Mouse (Mus musculus) midbrain, embryonic 12.5 days (tissue): ENCODE measurements at regions not wholly inside any gene's neighbourhood (a gene's known extent, or its start where the extent isn't known, plus 50 kb on each side); places are given as distances from the start of the nearest gene placed in this dataset.
"Not testable (repeated sequence)": the region's sequence is repeated elsewhere in the genome, so short reads cannot be mapped to it uniquely, and the experiment has no call there.

Experiments used
- ATAC-seq: fragments of 200-750 bp; cut with Nextera tagmentation; 2 replicates; pipeline ENCODE4 v1.8.0; 2017; ENCODE audit warnings: low read depth, moderate TSS enrichment, moderate library complexity; ENCODE audit not compliant: low FRiP score
- H3K27ac ChIP-seq: fragments of 300-500 bp; sonication (generic); replicated peaks from 2 replicates; pipeline ENCODE4 v1.5.1; 2016; ENCODE audit warnings: mild to moderate bottlenecking
- H3K27me3 ChIP-seq: fragments of 300-500 bp; sonication (generic); 2 replicates; pipeline ENCODE4 v1.6.1; 2016; ENCODE audit warnings: mild to moderate bottlenecking
- H3K36me3 ChIP-seq: fragments of 300-500 bp; sonication (generic); 2 replicates; pipeline ENCODE4 v1.6.1; 2016
- H3K4me1 ChIP-seq: fragments of 300-500 bp; sonication (generic); 2 replicates; pipeline ENCODE4 v1.6.1; 2016
- H3K4me2 ChIP-seq: fragments of 300-500 bp; sonication (generic); replicated peaks from 2 replicates; pipeline ENCODE4 v1.6.1; 2016; ENCODE audit warnings: mild to moderate bottlenecking, moderate library complexity
- H3K4me3 ChIP-seq: fragments of 300-500 bp; sonication (generic); 2 replicates; pipeline ENCODE4 v1.5.1; 2016; ENCODE audit warnings: mild to moderate bottlenecking
- H3K9ac ChIP-seq: fragments of 300-500 bp; sonication (generic); replicated peaks from 2 replicates; pipeline ENCODE4 v1.6.1; 2016; ENCODE audit warnings: mild to moderate bottlenecking, moderate library complexity
- H3K9me3 ChIP-seq: fragments of 300-500 bp; sonication (generic); 2 replicates; pipeline ENCODE4 v1.6.1; 2016; ENCODE audit warnings: mild to moderate bottlenecking
- WGBS: fragments of 180-500 bp; shearing (Covaris S2); methylation state at CpG from one replicate; pipeline ENCODE4 v1.1.7; 2016; 5-methylcytosine and 5-hydroxymethylcytosine counted together

DNA sequence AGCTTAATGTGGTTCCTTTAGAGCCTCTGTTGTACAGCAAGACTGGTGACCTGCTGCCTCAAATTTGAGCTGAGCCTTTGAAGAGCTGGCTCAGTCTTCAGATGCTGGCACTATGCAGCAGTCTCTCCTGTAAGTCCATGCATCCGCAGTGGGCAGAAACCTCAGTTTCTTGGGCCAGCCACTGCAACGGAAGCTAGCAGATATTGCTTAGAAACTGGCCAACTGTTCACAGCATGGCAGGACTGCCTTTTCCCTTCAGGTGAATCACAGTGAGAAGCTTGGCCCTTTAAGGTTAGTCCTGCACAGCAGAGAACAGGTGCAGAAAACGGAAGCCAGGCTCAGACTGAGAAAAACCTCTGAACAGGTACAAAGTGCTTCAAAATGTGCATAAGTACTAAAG is 1976.8 kb upstream of the G6pd2 start:
- no peak for ATAC-seq
- 89% methylated on average over 3 of the region's 3 CpGs for WGBS
- no peak overlapping the region for H3K4me2 ChIP-seq

DNA sequence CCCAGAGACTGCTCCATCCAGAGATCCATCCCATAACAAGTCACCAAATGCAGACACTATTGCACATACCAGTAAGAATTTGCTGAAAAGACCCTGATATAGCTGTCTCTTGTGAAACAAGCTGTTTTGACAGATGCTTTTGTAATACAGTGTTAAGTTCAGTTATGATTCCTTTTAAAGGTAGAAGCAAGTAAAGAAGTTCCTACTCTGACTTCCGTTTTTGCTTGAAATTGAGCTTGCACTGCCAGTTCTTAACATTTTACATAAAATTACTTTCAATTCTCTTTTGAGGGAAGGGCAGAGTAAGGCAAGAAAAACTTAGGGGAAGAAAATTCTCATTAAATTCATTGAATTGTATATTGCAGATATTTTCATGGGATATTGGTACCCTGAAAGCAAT is 1962.9 kb upstream of the G6pd2 start:
- no peak overlapping the region for H3K9ac ChIP-seq
- no peaks in the 10 kb centered on the region for H3K36me3 ChIP-seq
- no peaks in the 10 kb centered on the region for H3K27me3 ChIP-seq
- no peak overlapping the region for H3K27ac ChIP-seq
- no peak overlapping the region for H3K4me3 ChIP-seq
- no peaks in the 10 kb centered on the region for H3K4me1 ChIP-seq
- H3K4me2 ChIP-seq, result no peak overlapping the region
- 93% methylated on average over 1 of the region's 1 CpGs for WGBS
- ATAC-seq, result no peak
- no peaks in the 10 kb centered on the region for H3K9me3 ChIP-seq

More for the DNA sequence above, 1976.8 kb upstream of the G6pd2 start:
- H3K4me1 ChIP-seq, result no peaks in the 10 kb centered on the region
- H3K27ac ChIP-seq, result no peak overlapping the region
- H3K27me3 ChIP-seq, result no peaks in the 10 kb centered on the region
- H3K9ac ChIP-seq, result no peak overlapping the region
- H3K4me3 ChIP-seq, result no peak overlapping the region
- no peaks in the 10 kb centered on the region for H3K36me3 ChIP-seq
- no peaks in the 10 kb centered on the region for H3K9me3 ChIP-seq

DNA sequence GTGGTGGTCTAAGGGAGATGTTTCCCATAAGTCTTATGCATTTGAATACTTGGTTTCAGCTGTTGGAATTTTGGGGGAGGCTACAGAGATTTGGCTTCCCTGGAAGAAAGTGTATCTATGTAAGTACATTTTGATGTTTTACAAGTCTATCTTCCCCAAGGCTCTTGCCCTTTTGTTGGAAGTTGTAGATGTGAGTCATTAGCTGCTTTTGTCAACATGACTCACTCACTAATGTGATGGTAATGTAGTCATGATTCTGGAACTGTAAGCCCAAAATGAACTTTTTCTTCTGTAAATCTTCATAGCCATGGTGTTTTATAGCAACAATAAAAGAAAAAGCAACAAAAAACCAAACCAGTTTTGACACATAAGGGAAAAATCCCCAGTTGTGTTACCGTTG is 1961.0 kb upstream of the G6pd2 start:
- 89% methylated on average over 1 of the region's 1 CpGs for WGBS
- no peak overlapping the region for H3K4me2 ChIP-seq
- no peak for ATAC-seq

DNA sequence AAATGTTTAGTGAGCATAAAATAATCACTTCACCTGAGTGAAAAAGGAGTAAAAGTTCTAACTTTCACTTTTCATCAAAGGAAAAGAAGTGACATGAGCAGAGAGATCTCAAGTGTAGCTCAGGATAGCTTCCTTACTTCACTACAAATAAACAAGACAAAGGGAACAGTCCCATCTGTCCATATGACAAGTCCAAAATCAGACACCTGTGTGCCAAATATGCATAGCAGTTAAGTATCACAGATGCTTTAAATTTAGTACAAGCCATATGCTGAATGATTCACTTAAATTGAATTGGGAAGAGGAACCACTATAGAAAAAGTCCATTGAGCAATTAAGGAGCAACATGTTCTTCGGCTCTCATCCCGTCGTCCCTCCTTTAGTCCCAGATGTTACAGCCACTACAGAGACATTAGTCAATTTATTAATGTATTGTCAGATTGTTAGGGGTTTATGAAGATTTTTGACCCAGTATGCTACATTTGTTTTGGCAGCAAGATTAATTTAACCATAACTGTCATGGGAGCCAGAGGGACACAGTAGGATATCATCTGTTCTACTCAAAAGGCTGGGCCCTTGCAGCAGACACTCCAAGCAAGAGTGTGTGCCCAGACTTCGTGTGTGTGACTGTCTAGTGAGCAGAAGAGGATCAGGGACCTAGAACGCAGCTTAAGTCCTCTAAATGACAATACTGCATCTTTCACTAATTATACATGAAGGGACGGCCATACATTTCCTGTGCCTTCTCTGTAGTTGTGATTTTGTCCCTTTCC is 1914.5 kb upstream of the G6pd2 start:
- Histone ChIP-seq H3K27ac (no peak overlapping the region), H3K4me1 (no peaks in the 10 kb centered on the region), H3K27me3 (no peaks in the 10 kb centered on the region), H3K4me3 (no peak overlapping the region), H3K4me2 (no peak overlapping the region), H3K9ac (no peak overlapping the region), H3K9me3 (no peaks in the 10 kb centered on the region), H3K36me3 (no peaks in the 10 kb centered on the region)
- no peak for ATAC-seq
- 80% methylated on average over 6 of the region's 6 CpGs for WGBS

More for the DNA sequence above, 1961.0 kb upstream of the G6pd2 start:
- no peak overlapping the region for H3K4me3 ChIP-seq
- no peak overlapping the region for H3K27ac ChIP-seq
- H3K27me3 ChIP-seq, result no peaks in the 10 kb centered on the region
- H3K36me3 ChIP-seq, result no peaks in the 10 kb centered on the region
- H3K9me3 ChIP-seq, result no peaks in the 10 kb centered on the region
- no peaks in the 10 kb centered on the region for H3K4me1 ChIP-seq
- no peak overlapping the region for H3K9ac ChIP-seq

DNA sequence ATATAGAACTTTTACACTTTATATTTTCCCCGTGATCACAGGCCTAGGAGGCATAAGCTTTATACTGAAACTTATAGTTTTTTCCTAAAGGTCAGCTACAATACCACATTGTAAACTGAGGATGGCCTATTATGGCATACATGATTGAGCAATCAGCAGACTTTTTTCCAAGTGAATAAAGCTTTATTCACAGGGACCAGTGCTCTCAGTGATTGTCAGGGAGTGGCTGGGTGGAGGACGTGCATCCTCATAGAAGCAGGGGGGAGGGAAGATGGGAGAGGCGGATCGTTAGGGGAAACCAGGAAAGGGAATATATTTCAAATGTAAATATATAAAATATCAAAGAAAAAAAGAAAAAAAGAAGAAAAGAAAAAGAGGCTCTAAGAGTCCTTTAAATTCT is 1886.7 kb upstream of the G6pd2 start:
- H3K4me3 ChIP-seq, result no peak overlapping the region
- WGBS, result 73% methylated on average over 4 of the region's 4 CpGs
- no peaks in the 10 kb centered on the region for H3K4me1 ChIP-seq
- H3K27ac ChIP-seq, result no peak overlapping the region
- no peaks in the 10 kb centered on the region for H3K9me3 ChIP-seq
- no peak overlapping the region for H3K9ac ChIP-seq
- no peak for ATAC-seq
- no peaks in the 10 kb centered on the region for H3K36me3 ChIP-seq
- H3K27me3 ChIP-seq, result no peaks in the 10 kb centered on the region
- no peak overlapping the region for H3K4me2 ChIP-seq

DNA sequence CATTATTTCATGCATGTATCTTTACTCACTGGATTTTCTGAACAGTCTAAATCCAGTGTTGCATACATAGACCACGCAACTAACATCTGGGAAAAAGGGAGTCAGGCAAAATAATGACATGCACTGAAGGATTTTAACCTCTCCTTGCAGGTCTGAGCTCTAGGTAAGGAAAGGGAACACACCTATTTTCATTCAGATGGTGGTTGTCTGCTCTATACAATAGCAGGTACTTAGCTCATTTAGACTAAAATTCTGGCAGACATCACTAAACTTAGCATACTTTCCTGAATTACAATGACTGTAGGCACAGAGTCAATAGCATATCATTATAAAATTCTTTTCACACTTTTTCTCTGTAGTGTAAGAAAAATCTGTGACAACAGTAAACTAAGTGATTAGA is 1867.8 kb upstream of the G6pd2 start:
- no peaks in the 10 kb centered on the region for H3K27me3 ChIP-seq
- H3K4me1 ChIP-seq, result no peaks in the 10 kb centered on the region

DNA sequence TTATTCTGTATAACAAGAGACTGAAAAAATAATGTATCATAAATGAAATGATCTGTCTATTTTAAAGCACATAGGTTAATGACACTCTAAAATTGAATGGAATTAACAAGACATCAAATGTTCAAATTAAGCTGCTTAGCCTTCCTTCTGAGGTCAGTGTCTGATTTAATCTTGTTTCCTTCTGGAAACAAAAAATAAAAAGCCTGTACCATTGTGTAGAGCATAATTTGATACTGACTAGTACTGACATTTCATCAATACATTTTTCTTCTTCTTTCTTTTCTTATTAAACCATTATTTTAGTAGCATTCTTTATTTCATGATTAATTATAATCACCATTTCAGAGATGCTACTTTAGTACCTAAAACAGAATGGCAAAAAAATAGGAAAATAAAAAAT is 1862.9 kb upstream of the G6pd2 start:
- H3K27me3 ChIP-seq, result no peaks in the 10 kb centered on the region
- no peak overlapping the region for H3K4me2 ChIP-seq
- H3K9ac ChIP-seq, result no peak overlapping the region
- H3K4me3 ChIP-seq, result no peak overlapping the region
- H3K4me1 ChIP-seq, result no peaks in the 10 kb centered on the region
- no peak overlapping the region for H3K27ac ChIP-seq
- no peaks in the 10 kb centered on the region for H3K36me3 ChIP-seq
- no peaks in the 10 kb centered on the region for H3K9me3 ChIP-seq
- no peak for ATAC-seq

More for the DNA sequence above, 1867.8 kb upstream of the G6pd2 start:
- H3K27ac ChIP-seq, result no peak overlapping the region
- H3K9me3 ChIP-seq, result no peaks in the 10 kb centered on the region
- WGBS, result 83% methylated on average over 1 of the region's 1 CpGs
- no peak overlapping the region for H3K4me2 ChIP-seq
- H3K9ac ChIP-seq, result no peak overlapping the region
- no peak overlapping the region for H3K4me3 ChIP-seq
- no peak for ATAC-seq
- no peaks in the 10 kb centered on the region for H3K36me3 ChIP-seq

DNA sequence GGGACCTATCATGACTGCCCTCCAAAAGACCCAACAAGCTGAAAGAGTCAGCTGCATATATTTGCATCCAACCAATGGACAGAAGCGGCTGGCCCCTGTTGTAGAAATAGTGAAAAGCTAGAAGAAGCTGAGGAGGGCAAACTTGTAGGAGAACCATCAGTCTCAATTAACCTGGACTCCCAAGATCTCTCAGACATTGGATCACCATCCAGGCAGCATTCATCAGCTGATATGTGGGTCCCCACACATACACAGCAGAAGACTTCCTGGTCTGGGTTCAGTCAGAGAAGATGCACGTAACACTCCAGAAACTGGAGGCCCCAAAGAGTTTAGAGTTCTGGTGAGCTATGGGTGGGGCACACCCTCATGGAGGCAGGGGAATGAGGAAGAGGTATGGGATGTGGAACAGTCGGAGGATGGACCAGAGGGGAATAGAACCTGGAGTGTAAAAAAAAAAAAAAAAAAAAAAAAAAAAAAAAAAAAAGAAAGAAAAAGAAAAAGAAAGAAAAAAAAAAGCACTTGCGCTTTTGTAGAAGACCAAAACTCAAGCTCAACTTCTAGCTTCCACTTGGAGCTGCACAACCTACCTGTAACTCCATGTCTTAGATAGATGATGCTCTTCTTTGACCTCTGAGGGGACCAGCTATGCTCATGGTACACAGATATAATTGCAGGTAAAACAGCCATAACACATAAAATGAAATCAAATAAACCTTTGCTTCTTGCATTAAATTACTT is 1860.6 kb upstream of the G6pd2 start:
- no peak overlapping the region for H3K4me3 ChIP-seq
- 88% methylated on average over 4 of the region's 4 CpGs for WGBS
- no peak for ATAC-seq
- H3K36me3 ChIP-seq, result no peaks in the 10 kb centered on the region
- H3K9me3 ChIP-seq, result no peaks in the 10 kb centered on the region
- no peak overlapping the region for H3K27ac ChIP-seq
- H3K27me3 ChIP-seq, result no peaks in the 10 kb centered on the region
- no peaks in the 10 kb centered on the region for H3K4me1 ChIP-seq
- no peak overlapping the region for H3K9ac ChIP-seq
- no peak overlapping the region for H3K4me2 ChIP-seq

DNA sequence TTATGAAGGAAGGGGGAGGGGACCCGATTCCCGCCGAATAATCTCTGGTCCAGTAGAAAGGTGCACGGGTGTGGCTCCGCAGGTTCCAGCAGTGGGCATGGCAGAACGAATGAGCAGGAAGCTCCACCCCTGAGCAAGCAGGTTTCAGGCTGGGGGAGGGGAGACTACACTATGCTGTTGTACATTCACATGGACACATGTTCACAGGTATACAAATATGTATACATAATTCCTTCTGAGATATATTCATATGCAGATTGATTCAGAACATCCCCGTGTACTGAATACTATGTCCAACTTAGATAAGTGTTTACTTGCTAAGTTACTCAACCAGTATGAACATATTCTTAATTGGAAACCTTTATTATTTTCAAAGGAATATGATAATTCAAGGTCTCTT is 1852.4 kb upstream of the G6pd2 start:
- ATAC-seq, result not testable (repeated sequence)
- WGBS, result 96% methylated on average over 7 of the region's 7 CpGs

DNA sequence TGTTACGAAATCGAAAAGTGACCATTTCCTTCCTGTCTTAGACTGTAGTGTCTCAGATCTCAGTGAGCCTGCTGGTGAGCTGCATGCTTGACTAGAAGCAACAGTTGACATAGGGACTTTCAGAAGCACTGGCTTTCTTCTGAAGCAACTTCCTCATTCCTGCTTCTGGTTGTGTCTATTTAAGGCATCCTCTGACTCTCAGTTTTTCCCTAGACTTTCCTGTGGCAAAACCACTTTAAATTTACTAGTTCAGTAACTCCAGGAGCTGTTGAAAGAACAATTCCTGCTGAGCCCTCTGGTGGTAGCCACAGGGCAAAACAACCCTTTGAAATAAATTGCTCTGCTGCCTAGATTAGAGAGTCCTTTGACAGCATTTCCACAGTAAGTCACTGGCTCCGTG is 1811.9 kb upstream of the G6pd2 start:
- 77% methylated on average over 3 of the region's 3 CpGs for WGBS
- 0 out of 2 replicates have a peak, but pooled peaks have one; percentile 23 for ATAC-seq
- no peak overlapping the region for H3K4me3 ChIP-seq
- no peak overlapping the region for H3K27ac ChIP-seq
- no peaks in the 10 kb centered on the region for H3K9me3 ChIP-seq
- no peaks in the 10 kb centered on the region for H3K36me3 ChIP-seq
- no peaks in the 10 kb centered on the region for H3K27me3 ChIP-seq
- no peak overlapping the region for H3K4me2 ChIP-seq
- H3K4me1 ChIP-seq, result no peaks in the 10 kb centered on the region
- no peak overlapping the region for H3K9ac ChIP-seq

More for the DNA sequence above, 1852.4 kb upstream of the G6pd2 start:
- H3K4me2 ChIP-seq, H3K27me3 ChIP-seq, H3K27ac ChIP-seq, H3K4me1 ChIP-seq, H3K36me3 ChIP-seq, H3K9ac ChIP-seq, H3K4me3 ChIP-seq, H3K9me3 ChIP-seq: not testable (repeated sequence)

DNA sequence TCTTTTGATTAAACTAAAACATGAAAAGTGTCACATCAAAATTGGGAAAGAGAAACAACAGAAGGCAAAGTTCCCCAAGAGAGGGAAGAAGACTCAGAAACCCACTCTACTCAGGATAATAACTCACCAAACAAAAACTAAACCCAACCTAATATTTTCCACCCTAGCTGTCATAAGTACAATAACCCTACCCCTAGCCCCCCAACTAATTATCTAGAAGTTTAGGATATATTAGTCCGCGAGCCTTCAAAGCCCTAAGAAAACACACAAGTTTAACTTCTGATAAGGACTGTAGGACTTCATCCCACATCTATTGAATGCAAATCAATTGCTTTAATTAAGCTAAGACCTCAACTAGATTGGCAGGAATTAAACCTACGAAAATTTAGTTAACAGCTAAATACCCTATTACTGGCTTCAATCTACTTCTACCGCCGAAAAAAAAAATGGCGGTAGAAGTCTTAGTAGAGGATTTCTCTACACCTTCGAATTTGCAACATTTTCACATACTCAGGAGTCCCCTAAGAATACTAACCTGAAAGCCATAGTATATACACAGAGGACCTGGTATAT is 1765.9 kb upstream of the G6pd2 start:
- H3K27me3 ChIP-seq, H3K36me3 ChIP-seq, H3K9ac ChIP-seq, H3K27ac ChIP-seq, H3K4me1 ChIP-seq, H3K4me2 ChIP-seq, H3K9me3 ChIP-seq, H3K4me3 ChIP-seq: not testable (repeated sequence)
- WGBS, result 95% methylated on average over 6 of the region's 7 CpGs
- ATAC-seq, result peak; percentile 100

DNA sequence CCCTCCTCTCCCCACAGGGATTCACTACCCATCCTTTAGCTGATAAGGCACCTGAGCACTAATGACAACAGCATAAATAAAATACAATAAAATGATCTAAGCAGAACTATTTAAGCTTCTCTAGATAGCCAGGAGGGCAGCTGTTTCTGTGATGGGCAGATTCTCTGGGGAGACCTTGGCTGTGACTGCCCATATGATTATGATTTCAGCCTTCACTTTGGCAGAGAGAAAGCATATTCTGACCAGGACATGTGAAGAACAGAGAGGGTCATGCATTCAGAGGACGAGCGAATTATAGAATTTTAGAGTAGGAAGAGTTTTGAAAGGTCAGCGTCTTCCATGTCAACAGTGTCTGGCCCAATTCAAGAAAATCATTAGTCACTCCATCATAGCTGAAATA is 1759.6 kb upstream of the G6pd2 start:
- no peak overlapping the region for H3K4me2 ChIP-seq
- H3K4me1 ChIP-seq, result no peaks in the 10 kb centered on the region
- no peaks in the 10 kb centered on the region for H3K27me3 ChIP-seq
- 74% methylated on average over 3 of the region's 3 CpGs for WGBS
- no peak overlapping the region for H3K4me3 ChIP-seq
- ATAC-seq, result 0 out of 2 replicates have a peak, but pooled peaks have one; percentile 34
- no peaks in the 10 kb centered on the region for H3K36me3 ChIP-seq
- no peak overlapping the region for H3K9ac ChIP-seq
- no peak overlapping the region for H3K27ac ChIP-seq
- H3K9me3 ChIP-seq, result no peaks in the 10 kb centered on the region
